Mouse (Mus musculus) erythroid progenitor cell, adult 5-6 weeks (primary cell): Measurements from ENCODE around the gene Dmrtc2. TPM values are rescaled to one million over a fixed set of nuclear protein-coding genes. Genes with fewer than 3 reads are reported as not detected.
"Not testable (repeated sequence)": the region's sequence is repeated elsewhere in the genome, so short reads cannot be mapped to it uniquely, and the experiment has no call there.

Experiments
- ATAC-seq: replicated peaks from 2 replicates; pipeline ENCODE4 v1.8.0; 2016; ENCODE audit warnings: moderate number of reproducible peaks, mild to moderate bottlenecking, moderate TSS enrichment, inconsistent platforms; ENCODE audit not compliant: poor library complexity, low FRiP score, severe bottlenecking
- total RNA-seq, 2 experiments: library from RNA; stranded (forward) in 1 of 2; stranded (reverse) in 1 of 2; fragments of 150-400 nt in 1 of 2; fragments of 186-747, 209-891 nt in 1 of 2; gene quantifications; 2 replicates each; pipeline versions ENCODE4 v1.2.3 to v1.2.4; 2015 to 2017; ENCODE audit warnings: low replicate concordance in 2 of 2

Dmrtc2 gene
- total RNA-seq, 2 experiments from 2014 or later, result not detected

- ATAC-seq, result no peak
Observed at GRCm38 (mm10) chr7:24862853-24863252, 7.0 kb upstream of the Dmrtc2 start.

GRCm38 (mm10) chr7:24864156-24864555 lies 5.7 kb upstream of the Dmrtc2 start:
- ATAC-seq, result no peak

DNA sequence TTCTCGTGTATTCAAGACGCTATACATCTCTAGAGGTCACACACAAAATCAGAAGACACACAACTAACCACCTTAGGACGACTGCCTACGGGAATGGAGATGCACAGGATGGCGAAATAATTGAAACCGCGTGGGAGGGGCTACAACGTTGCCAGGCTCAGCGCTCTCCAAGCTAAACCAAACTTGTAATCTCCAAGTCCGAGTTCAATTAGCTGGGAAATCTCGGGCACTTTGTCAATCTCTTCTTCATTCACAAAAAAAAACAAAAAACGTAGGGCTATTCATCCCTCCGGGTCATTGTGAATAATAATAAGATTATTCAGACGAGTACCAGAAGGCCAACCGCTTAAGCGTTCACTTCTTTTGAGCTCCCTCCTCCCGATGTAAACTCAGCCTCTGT lies 777 bp upstream of the Dmrtc2 start:
- ATAC-seq, result no peak

GRCm38 (mm10) chr7:24877588-24877987 lies 7.7 kb downstream of the Dmrtc2 start:
- ATAC-seq, result no peak

GRCm38 (mm10) chr7:24879620-24880019 lies 9.8 kb downstream of the Dmrtc2 start:
- no peak for ATAC-seq

- no peak for ATAC-seq
Observed at GRCm38 (mm10) chr7:24882416-24883199, 12.8 kb downstream of the Dmrtc2 start.

- peak; percentile 89 for ATAC-seq
Observed at GRCm38 (mm10) chr7:24883896-24884692, 14.2 kb downstream of the Dmrtc2 start, which contains the start of gene Rps19. Gene Rps19 (plus strand): TSS chr7:24884371.

GRCm38 (mm10) chr7:24884693-24885291 lies 14.9 kb downstream of the Dmrtc2 start:
- ATAC-seq, result no peak

GRCm38 (mm10) chr7:24885468-24886307 lies 15.8 kb downstream of the Dmrtc2 start:
- no peak for ATAC-seq

GRCm38 (mm10) chr7:24886308-24886633 lies 16.4 kb downstream of the Dmrtc2 start:
- no peak for ATAC-seq

- no peak for ATAC-seq
Observed at GRCm38 (mm10) chr7:24887096-24887495, 17.2 kb downstream of the Dmrtc2 start.

GRCm38 (mm10) chr7:24889431-24890220 lies 19.8 kb downstream of the Dmrtc2 start:
- no peak for ATAC-seq

DNA sequence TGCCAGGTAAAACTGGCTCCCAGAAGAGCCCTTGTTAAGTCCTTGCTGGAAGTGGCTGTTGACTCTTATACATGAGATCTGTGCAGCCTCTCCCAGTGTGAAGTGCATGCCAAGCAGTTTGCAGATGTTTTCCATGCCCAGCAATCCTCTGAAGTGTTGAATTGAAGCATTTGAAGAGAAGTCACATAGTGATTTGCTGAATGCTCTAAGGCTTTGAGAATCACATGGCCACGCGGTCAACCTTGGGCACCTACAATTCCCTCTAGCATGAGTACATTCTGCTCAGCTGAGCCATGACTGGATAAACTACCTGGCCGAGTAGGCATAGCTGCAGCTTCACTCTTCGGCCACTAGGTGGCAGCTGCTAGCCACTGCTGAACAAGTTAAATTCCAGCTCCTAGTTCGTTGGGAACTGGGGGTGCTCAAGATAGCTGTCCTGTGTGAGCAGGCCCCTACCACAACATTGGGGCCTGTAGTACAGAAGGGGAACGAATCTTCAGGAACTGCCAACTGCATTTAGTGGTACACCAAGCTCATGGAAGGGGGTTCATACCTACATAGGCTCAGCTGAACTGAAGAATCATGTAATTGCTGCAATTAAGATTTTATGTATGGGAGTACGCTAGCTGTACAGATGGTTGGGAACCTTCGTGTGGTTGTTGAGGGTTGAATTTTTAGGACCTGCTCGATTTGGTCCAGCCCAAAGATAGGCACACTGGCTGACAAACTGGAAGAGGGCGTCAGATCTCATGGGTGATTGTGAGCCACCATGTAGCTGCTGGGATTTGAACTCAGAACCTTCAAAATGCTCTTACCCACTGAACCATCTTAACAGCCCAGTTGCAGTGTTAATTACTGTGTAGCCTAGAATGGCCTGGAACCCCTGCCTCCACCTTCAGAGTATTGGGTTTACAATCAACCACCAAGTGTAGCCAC lies 20.7 kb downstream of the Dmrtc2 start:
- peak; percentile 87 for ATAC-seq

DNA sequence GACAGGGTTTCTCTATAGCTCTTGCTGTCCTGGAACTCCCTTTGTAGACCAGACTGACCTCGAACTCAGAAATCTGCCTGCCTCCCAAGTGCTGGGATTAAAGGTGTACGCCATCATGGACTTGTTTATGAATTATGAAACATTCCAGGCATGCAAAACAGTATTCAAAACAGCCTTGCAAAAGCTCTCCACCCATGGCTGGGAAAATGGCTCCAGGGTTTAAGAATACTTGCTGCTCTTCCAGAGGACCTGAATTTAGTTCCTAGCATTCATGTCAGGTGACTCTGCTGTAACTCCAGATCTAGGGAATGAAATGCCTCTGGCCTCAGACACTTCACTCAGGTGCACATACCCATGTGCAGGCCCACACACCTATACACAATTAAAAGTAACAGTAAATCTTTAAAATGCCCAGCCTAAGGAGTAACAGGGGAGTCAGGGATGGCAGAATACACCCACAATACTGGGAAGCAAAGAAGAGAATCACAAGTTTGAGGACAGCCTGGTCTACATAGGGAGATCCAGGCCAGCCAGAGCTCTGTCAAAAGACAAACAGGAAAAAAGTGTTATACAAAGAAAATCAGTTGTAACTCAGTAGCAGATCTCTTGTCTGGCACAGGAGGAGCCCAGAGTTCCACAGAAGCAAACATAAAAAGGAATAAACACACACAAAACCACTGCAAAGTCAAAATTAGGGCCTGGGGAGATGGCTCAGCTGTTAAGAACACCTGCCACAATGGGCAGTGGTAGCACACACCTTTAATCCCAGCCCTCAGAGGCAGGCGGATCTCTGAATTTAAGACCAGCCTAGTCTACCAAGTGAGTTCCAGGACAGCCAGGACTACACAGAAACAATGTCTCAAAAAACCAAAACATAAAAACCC lies 21.6 kb downstream of the Dmrtc2 start:
- no peak for ATAC-seq

DNA sequence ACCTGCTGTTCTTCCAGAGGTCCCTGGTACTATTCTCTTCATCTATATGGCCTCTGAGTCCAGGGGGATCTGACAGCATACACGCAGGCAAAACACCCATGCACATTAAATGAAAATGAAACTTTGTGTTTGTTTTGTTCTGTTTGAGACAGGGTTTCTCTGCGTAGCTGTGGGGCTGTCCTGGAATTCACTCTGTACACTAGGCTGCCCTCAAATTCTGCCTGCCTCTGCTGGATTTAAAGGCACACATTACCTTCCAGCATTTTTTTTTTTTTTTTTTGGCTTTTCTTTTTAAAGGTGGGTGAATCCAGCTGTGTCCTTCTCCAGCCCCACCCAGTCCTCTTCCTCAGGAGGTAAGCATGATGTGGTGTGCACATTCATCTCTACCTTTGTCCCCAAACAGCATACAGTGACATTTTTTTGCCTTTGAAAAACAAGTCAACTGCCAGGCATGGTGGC lies 22.3 kb downstream of the Dmrtc2 start:
- no peak for ATAC-seq

GRCm38 (mm10) chr7:24895749-24896148 lies 25.9 kb downstream of the Dmrtc2 start:
- ATAC-seq, result not testable (repeated sequence)

GRCm38 (mm10) chr7:24896269-24896668 lies 26.4 kb downstream of the Dmrtc2 start:
- ATAC-seq, result no peak
